Mouse (Mus musculus): ENCODE data around the gene Matn4.

- no peak for TF ChIP-seq MAFK (IDR thresholded peaks at IDR 0.05; ENCODE audit: insufficient read depth, low read depth, low read length)
- no peak for TF ChIP-seq ZNF384 (IDR thresholded peaks at IDR 0.05; ENCODE audit: low read depth, low read length)
- TF ChIP-seq HCFC1 (IDR thresholded peaks at IDR 0.05; ENCODE audit: borderline replicate concordance, insufficient read depth, low read length): no peak
- no peak for TF ChIP-seq CHD2 (IDR thresholded peaks at IDR 0.05; ENCODE audit: low read depth, low read length)
- TF ChIP-seq ZC3H11A (IDR thresholded peaks at IDR 0.05; ENCODE audit: borderline replicate concordance, low read depth, low read length): no peak
Measured at GRCm38 (mm10) chr2:164421306-164421705, 16.3 kb upstream of the Matn4 start.

Data from ES-E14 (cell line).